Mouse (Mus musculus) adrenal gland, adult (tissue): ENCODE data around the gene Smox.
A peak's percentile ranks its signal among the peaks of the same experiment; 100 is the strongest.
"Not testable (repeated sequence)": the region's sequence is repeated elsewhere in the genome, so short reads cannot be mapped to it uniquely, and the experiment has no call there.

Experiments
- DNase-seq, 2 experiments: peaks; one replicate each; pipeline ENCODE4 v3.0.0; 2022 to 2023; ENCODE audit warnings: low spot score in 1 of 2; ENCODE audit not compliant: inconsistent age in 2 of 2

Smox gene

GRCm38 (mm10) chr2:131491196-131491595 is at the start of gene Smox:
TSS of gene Smox (plus strand) at chr2:131491496.
- no peak for DNase-seq

GRCm38 (mm10) chr2:131443084-131443890 is 48.0 kb upstream of the Smox start:
- DNase-seq, result peak in 1 of 2 experiments; percentile 59

- DNase-seq, result no peak
Observed at GRCm38 (mm10) chr2:131443891-131444190, 47.5 kb upstream of the Smox start.

DNA sequence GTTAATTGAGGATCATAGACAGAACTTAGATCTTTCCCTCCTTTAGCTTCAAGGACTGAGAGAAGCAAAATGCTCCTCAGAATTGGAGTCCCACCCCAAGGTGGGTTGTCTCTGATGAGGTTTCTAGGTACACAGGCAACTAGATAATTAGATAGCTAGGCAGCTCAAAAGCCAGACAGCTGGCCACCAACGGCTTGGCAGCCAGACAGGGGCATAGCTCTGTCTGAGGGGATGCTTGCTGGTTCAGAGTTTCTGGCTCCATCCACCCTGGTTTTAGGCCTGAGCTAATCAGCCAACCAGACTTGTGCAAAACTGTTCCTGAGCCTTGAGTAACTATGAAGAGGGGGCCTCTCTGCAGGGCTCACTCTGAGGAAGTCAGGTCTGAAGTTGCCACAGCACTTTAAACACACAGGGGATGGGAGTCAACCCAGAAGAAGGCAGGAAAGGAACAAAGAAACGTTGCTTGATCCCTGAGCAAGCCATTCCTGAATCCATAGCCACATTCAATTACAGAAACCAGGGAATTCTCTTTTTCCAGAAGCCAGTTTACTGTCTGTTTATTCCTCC is 44.8 kb upstream of the Smox start:
- DNase-seq, result no peak

GRCm38 (mm10) chr2:131447566-131448330 is 43.5 kb upstream of the Smox start:
- DNase-seq, result no peak

DNA sequence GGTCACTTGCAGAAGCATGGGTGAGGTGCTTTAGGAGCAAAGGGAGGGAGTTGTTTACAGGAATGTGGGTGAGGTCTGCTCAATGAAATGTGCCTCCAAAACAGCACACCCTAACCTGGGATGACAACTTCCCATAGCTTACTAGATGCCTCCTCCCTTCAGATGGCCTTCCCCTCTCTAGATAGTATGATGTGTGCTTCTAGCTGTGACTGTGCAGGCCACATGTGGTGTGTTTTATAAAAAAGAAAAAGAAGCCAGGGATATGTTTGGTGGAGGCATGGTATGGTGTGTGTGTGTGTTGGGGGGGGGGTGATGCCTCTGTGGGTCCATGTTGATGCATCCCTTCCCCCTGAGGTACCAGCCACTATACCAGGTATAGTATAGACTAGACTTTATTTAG is 42.9 kb upstream of the Smox start:
- no peak for DNase-seq

- no peak for DNase-seq
Observed at GRCm38 (mm10) chr2:131449720-131450119, 41.6 kb upstream of the Smox start.

GRCm38 (mm10) chr2:131450491-131450890 is 40.8 kb upstream of the Smox start:
- DNase-seq, result no peak

DNA sequence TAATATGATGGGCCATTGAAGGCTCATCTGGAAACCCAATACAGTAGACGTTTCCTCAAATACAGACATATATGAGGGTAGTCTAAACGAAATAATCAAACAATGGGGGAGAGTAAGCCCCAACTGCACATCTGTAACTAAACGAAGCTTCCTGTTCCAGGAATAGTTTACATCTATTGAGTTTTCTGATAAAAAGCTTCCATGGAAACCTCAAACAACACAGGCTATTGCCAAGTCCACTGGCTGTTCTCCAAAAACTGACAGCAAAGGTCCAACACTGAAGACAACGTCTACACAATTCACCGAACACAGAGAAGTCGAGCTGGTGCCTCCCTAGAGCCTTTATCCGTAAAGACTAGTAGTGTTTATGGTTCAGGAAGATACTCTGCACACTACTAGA is 33.6 kb upstream of the Smox start:
- DNase-seq, result no peak

GRCm38 (mm10) chr2:131460946-131461682 is 30.2 kb upstream of the Smox start:
- peak in 1 of 2 experiments; percentile 50 for DNase-seq

DNA sequence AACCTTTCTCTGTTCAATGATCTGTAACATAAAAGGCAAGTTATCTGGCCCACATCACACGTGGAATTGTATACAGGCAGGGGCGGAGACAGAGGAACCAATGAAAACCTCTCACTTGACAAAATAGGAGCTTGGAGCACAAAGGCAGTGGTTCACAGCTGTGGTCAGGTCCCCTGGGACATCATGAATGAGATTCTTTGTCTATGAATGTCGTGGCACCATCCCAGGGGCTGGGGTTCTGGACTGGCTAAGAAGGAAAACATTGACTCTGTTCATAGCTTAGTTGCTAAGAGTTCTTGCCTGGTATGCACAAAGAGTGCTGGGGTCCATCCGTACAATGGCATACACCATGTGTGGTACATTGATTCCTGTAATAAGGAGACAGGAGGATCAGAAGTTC is 28.3 kb upstream of the Smox start:
- DNase-seq, result no peak

DNA sequence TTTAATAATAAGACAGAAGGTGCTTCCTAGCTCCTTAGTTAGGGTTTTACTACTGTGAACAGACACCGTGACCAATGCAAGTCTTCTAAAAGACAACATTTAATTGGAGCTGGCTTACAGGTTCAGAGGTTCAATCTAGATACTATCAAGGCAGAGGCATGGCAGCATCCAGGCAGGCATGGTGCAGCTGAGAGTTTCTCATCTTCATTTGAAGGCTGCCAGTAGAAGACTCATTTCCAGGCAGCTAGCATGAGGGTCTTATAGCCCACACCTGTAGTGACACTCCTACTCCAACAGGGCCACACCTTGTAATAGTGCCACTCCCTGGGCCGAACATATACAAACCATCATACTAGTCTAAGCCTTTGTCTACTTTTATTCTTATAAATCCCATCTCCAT is 27.1 kb upstream of the Smox start:
- DNase-seq, result no peak

DNA sequence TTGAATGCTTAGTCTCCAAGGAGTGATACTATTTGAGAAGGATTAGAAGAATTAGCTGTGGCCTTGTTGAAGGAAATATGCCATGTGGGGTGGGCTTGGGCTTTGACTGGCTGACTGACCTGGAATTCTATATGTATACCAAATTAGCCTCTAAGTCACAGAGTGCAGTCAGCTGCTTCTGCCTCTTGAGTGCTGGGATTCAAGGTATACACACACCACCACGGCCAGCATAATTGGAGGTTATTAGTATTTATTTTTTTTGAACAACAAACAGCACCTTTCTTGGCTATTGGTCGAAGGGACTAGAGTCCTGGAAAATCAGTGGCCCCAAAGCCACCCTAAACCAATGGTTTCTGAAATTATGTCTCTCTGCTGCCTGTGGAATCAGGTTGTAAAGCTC is 24.6 kb upstream of the Smox start:
- no peak for DNase-seq

DNA sequence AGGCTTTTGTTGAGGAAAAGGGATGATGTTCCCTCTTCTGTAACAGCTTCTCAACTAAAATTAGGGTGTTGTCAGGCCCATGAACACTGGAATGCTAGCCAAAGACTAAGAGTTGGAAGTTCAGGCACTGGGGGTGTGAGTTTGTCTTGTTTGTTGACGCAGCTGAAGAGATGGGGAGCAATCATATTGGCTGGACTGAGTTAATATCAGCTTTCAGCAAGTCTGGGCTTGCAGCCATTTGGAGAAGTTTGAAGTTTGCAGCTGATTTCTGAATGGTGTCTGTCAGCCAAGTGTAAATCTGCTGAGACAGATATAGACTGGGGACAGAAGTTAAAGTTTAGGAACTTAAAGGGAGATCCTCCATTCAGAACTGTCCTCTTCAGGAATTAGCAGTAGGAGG is 21.4 kb upstream of the Smox start:
- DNase-seq, result no peak

DNA sequence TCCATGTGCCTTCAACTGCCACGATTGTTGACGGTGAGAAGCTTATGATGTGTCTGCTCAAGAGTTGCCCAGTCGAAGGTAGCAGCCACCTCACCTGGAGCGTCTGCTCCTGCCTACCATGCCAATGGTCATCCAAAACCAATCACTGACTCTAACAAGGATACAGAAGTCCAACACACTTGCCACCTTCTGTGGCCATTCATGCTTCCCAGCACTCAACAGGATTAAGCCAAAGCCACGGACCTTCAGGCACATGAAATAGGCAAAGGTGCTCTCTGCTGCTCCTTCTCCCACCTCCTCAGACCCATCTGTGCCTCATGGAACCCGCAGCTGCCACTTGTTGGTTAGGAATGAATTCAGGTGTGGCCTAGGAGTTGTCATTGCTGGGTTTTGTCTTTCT is 17.5 kb upstream of the Smox start:
- no peak for DNase-seq

DNA sequence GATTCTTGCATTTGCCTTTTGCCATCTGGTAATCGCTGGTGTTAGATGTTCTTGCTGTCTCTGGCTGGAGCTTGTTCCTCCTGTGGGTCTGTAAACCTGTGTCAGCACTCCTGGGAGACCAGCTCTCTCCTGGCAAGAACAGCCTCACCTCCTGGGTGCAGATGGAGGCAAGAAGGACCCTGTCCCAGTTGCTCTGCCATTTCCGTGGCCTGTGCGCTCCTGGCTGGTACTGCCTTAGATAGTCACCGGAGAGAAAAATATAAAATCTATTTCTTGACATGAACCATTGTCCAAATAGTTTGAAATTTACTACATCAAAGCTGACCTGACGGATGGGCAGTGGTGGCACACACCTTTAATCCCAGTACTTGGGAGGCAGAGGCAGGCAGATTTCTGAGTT is 14.2 kb upstream of the Smox start:
- DNase-seq, result not testable (repeated sequence)

GRCm38 (mm10) chr2:131477917-131478316 is 13.4 kb upstream of the Smox start:
- DNase-seq, result no peak

- DNase-seq, result no peak
Observed at GRCm38 (mm10) chr2:131478349-131478748, 12.9 kb upstream of the Smox start.

GRCm38 (mm10) chr2:131478916-131479315 is 12.4 kb upstream of the Smox start:
- no peak for DNase-seq

DNA sequence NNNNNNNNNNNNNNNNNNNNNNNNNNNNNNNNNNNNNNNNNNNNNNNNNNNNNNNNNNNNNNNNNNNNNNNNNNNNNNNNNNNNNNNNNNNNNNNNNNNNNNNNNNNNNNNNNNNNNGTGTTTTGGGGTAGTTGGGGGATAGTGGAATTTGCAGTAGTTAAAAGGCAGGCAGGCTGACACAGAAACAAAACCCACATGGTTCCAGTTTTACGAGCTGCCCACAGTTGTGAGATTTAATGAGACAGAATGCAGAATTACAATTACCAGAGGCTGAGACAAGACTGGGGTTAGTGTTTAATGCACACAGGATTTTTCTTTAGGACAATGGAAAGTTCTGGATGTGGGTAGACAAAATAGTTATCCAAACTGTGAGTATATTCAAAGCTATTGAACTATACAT is 9.6 kb upstream of the Smox start:
- DNase-seq, result no peak

GRCm38 (mm10) chr2:131482478-131482877 is 8.8 kb upstream of the Smox start:
- no peak for DNase-seq

DNA sequence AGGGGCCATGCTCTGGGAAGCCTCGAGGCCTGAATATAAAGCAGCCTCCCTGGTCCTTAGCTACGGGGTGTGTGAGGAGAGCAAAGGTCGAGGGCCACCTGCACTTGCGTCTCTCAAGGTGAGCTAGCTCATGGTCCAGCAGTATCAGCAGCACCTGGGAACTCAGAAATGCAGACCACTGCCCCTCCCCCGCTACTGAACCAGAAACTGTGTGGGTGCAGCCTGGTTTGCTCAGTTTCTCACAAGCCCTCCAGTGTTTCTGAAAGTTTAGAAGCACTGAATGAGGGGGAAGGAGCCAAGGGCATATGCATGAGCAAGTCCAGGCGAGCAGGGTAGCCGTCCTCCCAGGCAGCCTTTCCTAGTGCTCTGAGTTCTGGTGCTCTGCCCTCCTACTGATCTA is 7.7 kb upstream of the Smox start:
- no peak for DNase-seq
